Mouse (Mus musculus) heart, embryonic 14.5 days (tissue): ENCODE results near the gene Trp53tg5. TPM values are rescaled to one million over a fixed set of nuclear protein-coding genes. Genes with fewer than 3 reads are reported as not detected.

Experiments used
- ATAC-seq: fragments of 200-750 bp; cut with Nextera tagmentation; 2 replicates; pipeline ENCODE4 v1.8.0; 2017; ENCODE audit warnings: low read depth, moderate TSS enrichment; ENCODE audit not compliant: insufficient number of reproducible peaks, insufficient read depth, low FRiP score
- H3K27ac ChIP-seq, 2 experiments: fragments of 200-500 bp in 1 of 2; fragments of 300-500 bp in 1 of 2; sonication (generic) in 1 of 2; replicated peaks in 1 of 2; 2 replicates each; pipeline ENCODE4 v1.5.1; 2012 to 2014; ENCODE audit warnings: low read depth in 2 of 2, low read length in 2 of 2, control low read depth in 1 of 2, mild to moderate bottlenecking in 1 of 2, mixed read lengths in 1 of 2; ENCODE audit not compliant: control insufficient read depth in 1 of 2, insufficient read depth in 1 of 2
- H3K27me3 ChIP-seq: fragments of 300-500 bp; sonication (generic); 2 replicates; pipeline ENCODE4 v1.6.1; 2014; ENCODE audit warnings: mild to moderate bottlenecking, low read length, control low read depth; ENCODE audit not compliant: control insufficient read depth, insufficient read depth
- H3K36me3 ChIP-seq: fragments of 300-500 bp; sonication (generic); 2 replicates; pipeline ENCODE4 v1.6.1; 2014; ENCODE audit warnings: mild to moderate bottlenecking, control low read depth, low read length, mixed read lengths; ENCODE audit not compliant: control insufficient read depth, insufficient read depth
- H3K4me1 ChIP-seq, 2 experiments: fragments of 200-500 bp in 1 of 2; fragments of 300-500 bp in 1 of 2; sonication (generic) in 1 of 2; 2 replicates each; pipeline ENCODE4 v1.6.1; 2012 to 2014; ENCODE audit warnings: low read length in 2 of 2, control low read depth in 1 of 2, mixed read lengths in 1 of 2; ENCODE audit not compliant: control insufficient read depth in 2 of 2, insufficient read depth in 2 of 2
- H3K4me2 ChIP-seq: fragments of 300-500 bp; sonication (generic); 2 replicates; pipeline ENCODE4 v1.6.1; 2014; ENCODE audit warnings: mild to moderate bottlenecking, low read length
- H3K4me3 ChIP-seq, 2 experiments: fragments of 200-500 bp in 1 of 2; fragments of 300-500 bp in 1 of 2; sonication (generic) in 1 of 2; 2 replicates each; pipeline ENCODE4 v1.5.1; 2012 to 2014; ENCODE audit warnings: low read length in 2 of 2, mild to moderate bottlenecking in 2 of 2, control low read depth in 1 of 2, low read depth in 1 of 2, moderate library complexity in 1 of 2; ENCODE audit not compliant: control insufficient read depth in 1 of 2, insufficient read depth in 1 of 2
- H3K9ac ChIP-seq: fragments of 300-500 bp; sonication (generic); 2 replicates; pipeline ENCODE4 v1.6.1; 2014; ENCODE audit warnings: mild to moderate bottlenecking, low read length
- H3K9me3 ChIP-seq: fragments of 300-500 bp; sonication (generic); 2 replicates; pipeline ENCODE4 v1.6.1; 2016; ENCODE audit warnings: low read length, control low read depth; ENCODE audit not compliant: control insufficient read depth
- WGBS: fragments of 180-500 bp; shearing (Covaris S2); extraction: QIAGEN DNeasy Blood & Tissue Kit; methylation state at CpG from one replicate; pipeline ENCODE4 v1.1.7; 2014; 5-methylcytosine and 5-hydroxymethylcytosine counted together
- polyA plus RNA-seq: library from polyadenylated mRNA; unstranded; fragments of >200 nt; fragmentation: Nextera tagmentation; extraction: Ambion mirVana; gene quantifications from 2 replicates; pipeline ENCODE4 v1.2.1, GENCODE M21; 2014

Gene Trp53tg5
- polyA plus RNA-seq, 1 experiment from 2014 or later: not detected

- Histone ChIP-seq H3K4me2 (no peak overlapping the region), H3K4me3 (no peak overlapping the region), H3K27ac (no peak overlapping the region), H3K27me3 (no peaks in the 10 kb centered on the region), H3K4me1 (peaks cover 2 to 6% of the 10 kb centered on the region in 2 experiments; a peak in 2 of 4 replicates), H3K9me3 (peaks cover 7% of the 10 kb centered on the region), H3K36me3 (peaks cover 52% of the 10 kb centered on the region), H3K9ac (no peak overlapping the region)
- WGBS: 97% methylated on average over 4 of the region's 4 CpGs
- no peak for ATAC-seq
Observed at GRCm38 (mm10) chr2:164505619-164506347, 32.3 kb upstream of the Trp53tg5 start.

GRCm38 (mm10) chr2:164504919-164505318 is 31.4 kb upstream of the Trp53tg5 start:
- Histone ChIP-seq H3K9me3 (peaks cover 7% of the 10 kb centered on the region), H3K9ac (no peak overlapping the region), H3K4me1 (no peaks in the 10 kb centered on the region), H3K27me3 (no peaks in the 10 kb centered on the region), H3K4me3 (no peak overlapping the region), H3K36me3 (peaks cover 60% of the 10 kb centered on the region), H3K4me2 (no peak overlapping the region), H3K27ac (no peak overlapping the region)
- 93% methylated on average over 3 of the region's 3 CpGs for WGBS
- no peak for ATAC-seq

- Histone ChIP-seq H3K36me3 (peaks cover 60% of the 10 kb centered on the region), H3K4me3 (no peak overlapping the region), H3K9ac (no peak overlapping the region), H3K9me3 (peaks cover 7% of the 10 kb centered on the region), H3K4me2 (no peak overlapping the region), H3K4me1 (peaks cover 0 to 7% of the 10 kb centered on the region in 2 experiments; a peak in 3 of 4 replicates), H3K27me3 (no peaks in the 10 kb centered on the region), H3K27ac (no peak overlapping the region)
- 89% methylated on average over 7 of the region's 7 CpGs for WGBS
- ATAC-seq: no peak
Observed at GRCm38 (mm10) chr2:164500511-164500910, 27.0 kb upstream of the Trp53tg5 start.

GRCm38 (mm10) chr2:164499317-164499716 is 25.8 kb upstream of the Trp53tg5 start:
- no peak for ATAC-seq
- Histone ChIP-seq H3K4me3 (no peak overlapping the region), H3K9me3 (peaks cover 5% of the 10 kb centered on the region), H3K36me3 (peaks cover 48% of the 10 kb centered on the region), H3K27ac (no peak overlapping the region), H3K9ac (no peak overlapping the region), H3K4me2 (no peak overlapping the region), H3K27me3 (no peaks in the 10 kb centered on the region), H3K4me1 (peaks cover 0 to 7% of the 10 kb centered on the region in 2 experiments; a peak in 3 of 4 replicates)
- WGBS: 75% methylated on average over 5 of the region's 5 CpGs

GRCm38 (mm10) chr2:164497691-164498268 is 24.3 kb upstream of the Trp53tg5 start:
- Histone ChIP-seq H3K4me2 (peak overlapping the region; percentile 96), H3K4me1 (peaks cover 0 to 7% of the 10 kb centered on the region in 2 experiments; a peak in 3 of 4 replicates), H3K27ac (0 out of 4 replicates have a peak overlapping the region, but pooled peaks of 1 of the 2 experiments have one; percentile 59), H3K4me3 (peak overlapping the region; percentile 82 to 83), H3K36me3 (peaks cover 33% of the 10 kb centered on the region), H3K27me3 (no peaks in the 10 kb centered on the region), H3K9me3 (no peaks in the 10 kb centered on the region), H3K9ac (peak overlapping the region; percentile 80)
- ATAC-seq: no peak
- 6% methylated on average over 21 of the region's 21 CpGs for whole genome bisulfite sequencing

GRCm38 (mm10) chr2:164496847-164497690 is 23.5 kb upstream of the Trp53tg5 start, which contains the start of gene Pigt:
TSS of gene Pigt (plus strand) at chr2:164497520.
- peak within 1 kb of the TSS; percentile 96 for H3K4me2 ChIP-seq
- H3K9ac ChIP-seq: peak within 1 kb of the TSS; percentile 80
- peak within 1 kb of the TSS; percentile 82 to 83 for H3K4me3 ChIP-seq
- H3K27me3 ChIP-seq: no peaks in the 10 kb centered on the region
- peaks cover 0 to 7% of the 10 kb centered on the region in 2 experiments; a peak in 3 of 4 replicates for H3K4me1 ChIP-seq
- no peaks in the 10 kb centered on the region for H3K9me3 ChIP-seq
- ATAC-seq: peak; percentile 83
- WGBS: 4% methylated on average over 43 of the region's 43 CpGs
- peak within 1 kb of the TSS; percentile 59 to 63; a peak in 2 of 4 replicates for H3K27ac ChIP-seq
- peaks cover 26% of the 10 kb centered on the region for H3K36me3 ChIP-seq

- WGBS: 40% methylated on average over 1 of the region's 1 CpGs
Observed at GRCm38 (mm10) chr2:164496331-164496730, 22.8 kb upstream of the Trp53tg5 start.

More at GRCm38 (mm10) chr2:164496331-164496730, 22.8 kb upstream of the Trp53tg5 start:
- H3K36me3 ChIP-seq: peaks cover 21% of the 10 kb centered on the region
- H3K4me1 ChIP-seq: peaks cover 0 to 7% of the 10 kb centered on the region in 2 experiments; a peak in 3 of 4 replicates
- no peaks in the 10 kb centered on the region for H3K9me3 ChIP-seq
- H3K27ac ChIP-seq: no peak overlapping the region
- H3K4me2 ChIP-seq: no peak overlapping the region
- no peak for ATAC-seq
- H3K27me3 ChIP-seq: no peaks in the 10 kb centered on the region
- H3K4me3 ChIP-seq: no peak overlapping the region; a peak in 1 of 4 replicates
- H3K9ac ChIP-seq: no peak overlapping the region
